Mouse (Mus musculus) heart, embryonic 16.5 days (tissue): ENCODE data around the gene Zfp850. TPM values are rescaled to one million over a fixed set of nuclear protein-coding genes. Genes with fewer than 3 reads are reported as not detected.
"Not testable (repeated sequence)": the region's sequence is repeated elsewhere in the genome, so short reads cannot be mapped to it uniquely, and the experiment has no call there.

Source experiments
- ATAC-seq: fragments of 200-750 bp; cut with Nextera tagmentation; replicated peaks from 2 replicates; pipeline ENCODE4 v1.8.0; 2017; ENCODE audit warnings: moderate number of reproducible peaks; ENCODE audit not compliant: insufficient read depth, low FRiP score; ENCODE audit errors: extremely low read depth
- H3K27ac ChIP-seq: fragments of 300-500 bp; sonication (generic); 2 replicates; pipeline ENCODE4 v1.5.1; 2014; ENCODE audit warnings: mild to moderate bottlenecking, low read length, control low read depth, moderate library complexity
- H3K27me3 ChIP-seq: fragments of 300-500 bp; sonication (generic); 2 replicates; pipeline ENCODE4 v1.6.1; 2014; ENCODE audit warnings: low read length, mixed read lengths; ENCODE audit not compliant: control insufficient read depth, insufficient read depth
- H3K36me3 ChIP-seq: fragments of 300-500 bp; sonication (generic); 2 replicates; pipeline ENCODE4 v1.6.1; 2014; ENCODE audit not compliant: control insufficient read depth, insufficient read depth
- H3K4me1 ChIP-seq: fragments of 300-500 bp; sonication (generic); 2 replicates; pipeline ENCODE4 v1.6.1; 2014; ENCODE audit warnings: low read length, mixed read lengths; ENCODE audit not compliant: control insufficient read depth, insufficient read depth
- H3K4me2 ChIP-seq: fragments of 300-500 bp; sonication (generic); 2 replicates; pipeline ENCODE4 v1.6.1; 2014; ENCODE audit warnings: low read depth, mild to moderate bottlenecking, control low read depth, low read length
- H3K4me3 ChIP-seq: fragments of 300-500 bp; sonication (generic); 2 replicates; pipeline ENCODE4 v1.5.1; 2014; ENCODE audit warnings: mild to moderate bottlenecking, control low read depth, low read length
- H3K9ac ChIP-seq: fragments of 300-500 bp; sonication (generic); 2 replicates; pipeline ENCODE4 v1.6.1; 2014; ENCODE audit warnings: low read length, control low read depth
- H3K9me3 ChIP-seq: fragments of 300-500 bp; sonication (generic); replicated peaks from 2 replicates; pipeline ENCODE4 v1.6.1; 2016; ENCODE audit warnings: low read length; ENCODE audit not compliant: control insufficient read depth
- WGBS: fragments of 180-500 bp; shearing (Covaris S2); extraction: QIAGEN DNeasy Blood & Tissue Kit; methylation state at CpG from one replicate; pipeline ENCODE4 v1.1.7; 2014; 5-methylcytosine and 5-hydroxymethylcytosine counted together
- polyA plus RNA-seq: library from polyadenylated mRNA; unstranded; fragments of >200 nt; fragmentation: Nextera tagmentation; extraction: Ambion mirVana; gene quantifications from 2 replicates; pipeline ENCODE4 v1.2.1, GENCODE M21; 2015

Zfp850 gene
- polyA plus RNA-seq, 1 experiment from 2014 or later: 2.4 TPM

DNA sequence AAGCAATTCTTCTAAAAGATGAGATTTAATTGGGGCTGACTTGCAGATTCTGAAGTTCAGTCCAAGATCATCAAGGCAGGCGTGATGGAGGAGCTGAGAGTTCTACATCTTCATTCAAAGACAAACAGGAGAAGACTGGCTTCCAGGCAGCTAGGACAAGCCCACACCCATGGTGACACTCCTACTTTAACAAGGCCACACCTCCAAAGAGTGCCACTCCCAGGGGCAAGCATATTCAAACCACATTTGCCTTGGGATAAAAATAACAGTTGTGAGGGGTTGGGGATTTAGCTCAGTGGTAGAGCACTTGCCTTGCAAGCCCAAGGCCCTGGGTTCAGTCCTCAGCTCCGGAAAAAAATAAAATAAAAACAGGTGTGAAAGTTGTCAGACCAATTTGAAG lies 31.7 kb downstream of the Zfp850 start:
- ATAC-seq: no peak
- peaks cover 9% of the 10 kb centered on the region for H3K36me3 ChIP-seq
- H3K4me3 ChIP-seq: no peak overlapping the region
- no peak overlapping the region for H3K27ac ChIP-seq
- no peak overlapping the region for H3K9ac ChIP-seq
- H3K4me2 ChIP-seq: no peak overlapping the region
- H3K4me1 ChIP-seq: peaks cover 11% of the 10 kb centered on the region; the same call in 1 of the 2 replicates
- H3K27me3 ChIP-seq: no peaks in the 10 kb centered on the region
- WGBS: 73% methylated on average over 2 of the region's 2 CpGs
- H3K9me3 ChIP-seq: peaks cover 43% of the 10 kb centered on the region

DNA sequence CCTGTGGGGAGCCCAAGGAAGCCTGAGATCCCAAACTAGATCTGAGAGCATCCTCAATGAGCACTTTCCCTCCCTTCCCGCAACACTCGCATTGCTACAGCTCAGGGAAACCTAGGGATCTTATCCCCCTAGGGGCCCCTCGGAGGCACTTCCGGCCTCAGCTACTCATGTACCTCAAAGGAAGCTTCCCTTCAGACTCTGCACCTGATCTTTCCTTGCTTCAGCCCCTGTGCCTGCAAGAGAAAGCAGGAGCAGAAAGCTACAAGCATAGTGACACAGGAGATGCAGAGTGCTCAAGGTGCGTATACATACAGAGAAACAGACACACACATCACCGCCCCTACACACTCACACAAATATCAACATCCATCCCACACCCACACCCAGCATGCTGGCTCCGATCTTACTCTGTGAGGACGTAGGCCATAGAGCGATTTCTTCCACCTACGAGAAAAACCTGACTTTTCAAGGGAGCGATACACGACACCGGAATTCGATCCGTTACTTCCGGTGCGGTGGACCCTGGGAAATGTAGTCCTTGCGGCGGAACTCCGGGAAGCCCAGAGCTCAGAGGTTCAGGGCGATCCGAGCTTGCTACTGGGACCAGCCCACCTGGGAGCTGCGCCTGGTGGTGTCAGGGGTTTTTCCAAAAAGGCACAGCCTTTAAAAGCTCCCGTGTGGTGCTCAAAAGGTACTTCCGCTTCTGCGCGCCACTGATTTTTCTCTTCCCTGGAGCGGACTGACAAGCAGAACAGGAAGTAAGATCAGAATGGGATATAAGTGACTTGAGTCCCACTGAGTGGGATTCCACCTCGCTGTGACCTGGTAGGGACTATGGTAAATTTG lies 35.0 kb downstream of the Zfp850 start, which contains the start of gene Zfp780b:
Gene Zfp780b (minus strand): TSS at position 489 of the 846 bp plus-strand sequence.
- peak; percentile 86 for ATAC-seq
- Histone ChIP-seq H3K36me3 (peaks cover 4% of the 10 kb centered on the region), H3K27me3 (no peaks in the 10 kb centered on the region), H3K4me1 (peaks cover 11% of the 10 kb centered on the region; the same call in 1 of the 2 replicates), H3K4me2 (peak within 1 kb of the TSS; percentile 85), H3K9me3 (peaks cover 22% of the 10 kb centered on the region), H3K4me3 (peak within 1 kb of the TSS; percentile 93), H3K27ac (peak within 1 kb of the TSS; percentile 84), H3K9ac (peak within 1 kb of the TSS; percentile 89)
- under 1% methylated on average over 29 of the region's 29 CpGs for WGBS

DNA sequence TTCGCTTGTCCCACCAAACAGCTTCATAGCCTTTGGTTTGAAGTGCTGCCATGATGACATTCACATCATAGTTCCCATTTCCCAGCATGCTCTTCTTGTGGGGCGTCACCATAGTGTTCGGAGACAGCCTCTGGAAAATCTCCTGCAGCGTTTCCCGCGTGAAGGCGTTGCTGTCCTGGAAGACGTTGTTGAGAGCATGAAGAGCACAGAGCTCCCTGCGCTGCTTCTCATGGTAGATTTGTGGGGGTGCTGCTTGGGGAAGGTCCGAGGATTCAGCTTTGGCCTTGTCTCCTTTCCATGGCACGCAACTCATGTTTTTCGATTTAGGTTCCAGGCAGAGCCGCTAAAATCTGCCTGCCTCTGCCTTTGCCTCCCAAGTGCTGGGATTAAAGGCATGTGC lies 64.5 kb downstream of the Zfp850 start:
- H3K27me3 ChIP-seq: not testable (repeated sequence)
- WGBS: 85% methylated on average over 13 of the region's 13 CpGs

DNA sequence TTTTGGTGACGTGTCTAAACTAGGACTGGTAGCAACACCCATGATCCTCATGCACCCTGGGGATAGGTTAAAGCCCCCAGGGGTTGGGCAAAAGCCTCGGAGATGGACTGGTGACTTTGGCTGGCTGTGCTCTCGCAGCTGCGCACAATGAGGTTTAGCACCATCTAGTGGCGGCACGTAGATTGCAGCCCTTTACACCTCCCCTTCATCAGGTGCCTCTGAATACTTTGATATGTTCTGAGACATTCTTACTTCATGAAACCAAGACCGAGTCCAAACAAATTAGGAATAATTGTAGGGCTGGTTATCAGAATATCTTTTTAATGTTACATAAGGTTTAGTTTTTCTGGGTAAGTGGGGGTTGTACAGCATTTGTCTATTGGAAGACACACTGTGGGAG lies 72.0 kb downstream of the Zfp850 start:
- not testable (repeated sequence) for H3K9me3 ChIP-seq, H3K27me3 ChIP-seq, H3K4me3 ChIP-seq, H3K36me3 ChIP-seq, H3K4me2 ChIP-seq, H3K27ac ChIP-seq, H3K9ac ChIP-seq, H3K4me1 ChIP-seq, ATAC-seq
- 34% methylated on average over 4 of the region's 7 CpGs for WGBS

More for the DNA sequence above, 64.5 kb downstream of the Zfp850 start:
- H3K36me3 ChIP-seq, H3K9me3 ChIP-seq, H3K4me3 ChIP-seq, H3K4me2 ChIP-seq, ATAC-seq, H3K27ac ChIP-seq, H3K9ac ChIP-seq, H3K4me1 ChIP-seq: not testable (repeated sequence)

Other genes with a start within 250 kb of the Zfp850 start
- gene Zfp626, start 206.9 kb downstream of the Zfp850 start, polyA plus RNA-seq: 1.2 and 1.4 TPM in 2 replicates
- 5.4 and 5.7 TPM in 2 replicates for gene Zfp59, start 175.5 kb downstream of the Zfp850 start, polyA plus RNA-seq
- 4.2 and 4.3 TPM in 2 replicates for gene Zfp607a, start 156.6 kb downstream of the Zfp850 start, polyA plus RNA-seq
- 7.5 and 7.6 TPM in 2 replicates for gene Zfp974, start 84.7 kb downstream of the Zfp850 start, polyA plus RNA-seq
- gene Zfp780b, start 34.9 kb downstream of the Zfp850 start, polyA plus RNA-seq: 12.9 and 14.3 TPM in 2 replicates
- 228 and 238 TPM in 2 replicates for gene Psmc4, start 36.0 kb upstream of the Zfp850 start, polyA plus RNA-seq
- 0.65 and 3.8 TPM in 2 replicates for gene Fcgbp, start 57.1 kb upstream of the Zfp850 start, polyA plus RNA-seq
- 0.05 and 0.12 TPM in 2 replicates for gene 9530053A07Rik, start 115.4 kb upstream of the Zfp850 start, polyA plus RNA-seq
- 62.4 and 71.5 TPM in 2 replicates for gene Fbl, start 155.6 kb upstream of the Zfp850 start, polyA plus RNA-seq
- gene Dyrk1b, start 165.4 kb upstream of the Zfp850 start, polyA plus RNA-seq: 7.7 and 8.9 TPM in 2 replicates